Mouse (Mus musculus): Measurements from ENCODE around the gene Napsa.

GRCm38 (mm10) chr7:44553196-44553764, 18.9 kb upstream of the Napsa start:
- TF ChIP-seq CTCF (IDR thresholded peaks at IDR 0.05) (no peak), EP300 (IDR thresholded peaks at IDR 0.05) (no peak)

All from lung, postnatal 0 days (tissue).